Mouse (Mus musculus): ENCODE results near the gene Axin2. TPM values are rescaled to one million over a fixed set of nuclear protein-coding genes. Genes with fewer than 3 reads are reported as not detected.
"Not testable (repeated sequence)": the region's sequence is repeated elsewhere in the genome, so short reads cannot be mapped to it uniquely, and the experiment has no call there.

The Axin2 gene
- 18.1 and 19.7 TPM in 2 replicates for polyA plus RNA-seq (2015; fragmentation: Nextera tagmentation; extraction: Ambion mirVana)

- under 1% methylated on average over 49 of the region's 53 CpGs for WGBS
Observed at GRCm38 (mm10) chr11:108920158-108920635, at the start of gene Axin2. TSS of gene Axin2 (plus strand) at chr11:108920349.

GRCm38 (mm10) chr11:108871284-108871683 lies 48.9 kb upstream of the Axin2 start:
- H3K27me3 ChIP-seq; H3K4me2 ChIP-seq (replicated peaks); H3K36me3 ChIP-seq; H3K27ac ChIP-seq; H3K4me3 ChIP-seq; ATAC-seq (ENCODE audit: low FRiP score, low read depth); H3K9me3 ChIP-seq; H3K9ac ChIP-seq: not testable (repeated sequence)
- 87% methylated on average over 1 of the region's 1 CpGs for WGBS
- peaks cover 21% of the 10 kb centered on the region for H3K4me1 ChIP-seq

More at GRCm38 (mm10) chr11:108920158-108920635, at the start of gene Axin2:
- Histone ChIP-seq H3K36me3 (peaks cover 6% of the 10 kb centered on the region; the same call in 1 of the 2 replicates), H3K9ac (peak within 1 kb of the TSS; percentile 97), H3K27ac (peak within 1 kb of the TSS; percentile 100), H3K27me3 (no peaks in the 10 kb centered on the region), H3K4me3 (peak within 1 kb of the TSS; percentile 85), H3K4me1 (peaks cover 49% of the 10 kb centered on the region), H3K4me2 (replicated peaks) (peak within 1 kb of the TSS; percentile 88), H3K9me3 (no peaks in the 10 kb centered on the region)
- ATAC-seq (ENCODE audit: low FRiP score, low read depth), result peak; percentile 91

GRCm38 (mm10) chr11:108871748-108872147 lies 48.4 kb upstream of the Axin2 start:
- no peaks in the 10 kb centered on the region for H3K36me3 ChIP-seq
- 81% methylated on average over 3 of the region's 3 CpGs for WGBS
- no peak overlapping the region for H3K27ac ChIP-seq
- H3K9ac ChIP-seq, result no peak overlapping the region
- ATAC-seq (ENCODE audit: low FRiP score, low read depth), result no peak
- H3K4me2 ChIP-seq (replicated peaks), result no peak overlapping the region
- no peak overlapping the region for H3K4me3 ChIP-seq
- H3K9me3 ChIP-seq, result no peaks in the 10 kb centered on the region
- peaks cover 20% of the 10 kb centered on the region for H3K4me1 ChIP-seq
- H3K27me3 ChIP-seq, result no peaks in the 10 kb centered on the region

- 57% methylated on average over 7 of the region's 7 CpGs for WGBS
- ATAC-seq (ENCODE audit: low FRiP score, low read depth), result no peak
- Histone ChIP-seq H3K9me3 (no peaks in the 10 kb centered on the region), H3K27ac (no peak overlapping the region), H3K9ac (no peak overlapping the region), H3K4me1 (peaks cover 20% of the 10 kb centered on the region), H3K4me3 (no peak overlapping the region), H3K27me3 (no peaks in the 10 kb centered on the region), H3K36me3 (no peaks in the 10 kb centered on the region), H3K4me2 (replicated peaks) (no peak overlapping the region)
Observed at GRCm38 (mm10) chr11:108876633-108877205, 43.4 kb upstream of the Axin2 start.

- Histone ChIP-seq H3K4me1 (peaks cover 25% of the 10 kb centered on the region), H3K4me2 (replicated peaks) (no peak overlapping the region), H3K4me3 (no peak overlapping the region), H3K27me3 (no peaks in the 10 kb centered on the region), H3K9ac (no peak overlapping the region), H3K27ac (no peak overlapping the region), H3K9me3 (no peaks in the 10 kb centered on the region), H3K36me3 (no peaks in the 10 kb centered on the region)
- 75% methylated on average over 5 of the region's 5 CpGs for WGBS
- no peak for ATAC-seq (ENCODE audit: low FRiP score, low read depth)
Observed at GRCm38 (mm10) chr11:108877520-108877919, 42.6 kb upstream of the Axin2 start.

- no peak overlapping the region for H3K27ac ChIP-seq
- ATAC-seq (ENCODE audit: low FRiP score, low read depth), result no peak
- peaks cover 27% of the 10 kb centered on the region for H3K4me1 ChIP-seq
- H3K36me3 ChIP-seq, result no peaks in the 10 kb centered on the region
- WGBS, result 78% methylated on average over 4 of the region's 4 CpGs
- no peak overlapping the region for H3K4me2 ChIP-seq (replicated peaks)
- H3K9me3 ChIP-seq, result no peaks in the 10 kb centered on the region
- H3K9ac ChIP-seq, result no peak overlapping the region
- H3K4me3 ChIP-seq, result no peak overlapping the region
- no peaks in the 10 kb centered on the region for H3K27me3 ChIP-seq
Observed at GRCm38 (mm10) chr11:108880546-108880945, 39.6 kb upstream of the Axin2 start.

- ATAC-seq (ENCODE audit: low FRiP score, low read depth), result no peak
Observed at GRCm38 (mm10) chr11:108881662-108882061, 38.5 kb upstream of the Axin2 start.

GRCm38 (mm10) chr11:108885276-108885896 lies 34.8 kb upstream of the Axin2 start:
- ATAC-seq (ENCODE audit: low FRiP score, low read depth), result no peak
- no peak overlapping the region for H3K9ac ChIP-seq
- H3K27me3 ChIP-seq, result no peaks in the 10 kb centered on the region
- H3K27ac ChIP-seq, result no peak overlapping the region
- H3K4me2 ChIP-seq (replicated peaks), result no peak overlapping the region
- no peaks in the 10 kb centered on the region for H3K9me3 ChIP-seq
- no peak overlapping the region for H3K4me3 ChIP-seq
- whole genome bisulfite sequencing, result 51% methylated on average over 19 of the region's 19 CpGs
- peaks cover 40% of the 10 kb centered on the region for H3K4me1 ChIP-seq
- no peaks in the 10 kb centered on the region for H3K36me3 ChIP-seq

More at GRCm38 (mm10) chr11:108881662-108882061, 38.5 kb upstream of the Axin2 start:
- Histone ChIP-seq H3K36me3 (no peaks in the 10 kb centered on the region), H3K4me1 (peaks cover 28% of the 10 kb centered on the region), H3K9me3 (no peaks in the 10 kb centered on the region), H3K27ac (0 out of 2 replicates have a peak overlapping the region, but pooled peaks have one; percentile 1), H3K4me3 (no peak overlapping the region), H3K27me3 (no peaks in the 10 kb centered on the region), H3K4me2 (replicated peaks) (no peak overlapping the region), H3K9ac (no peak overlapping the region)
- 35% methylated on average over 5 of the region's 5 CpGs for WGBS

- Histone ChIP-seq H3K4me3 (no peak overlapping the region), H3K36me3 (no peaks in the 10 kb centered on the region), H3K27me3 (no peaks in the 10 kb centered on the region), H3K9ac (no peak overlapping the region), H3K27ac (no peak overlapping the region), H3K4me2 (replicated peaks) (no peak overlapping the region), H3K9me3 (no peaks in the 10 kb centered on the region), H3K4me1 (peaks cover 39% of the 10 kb centered on the region)
- no peak for ATAC-seq (ENCODE audit: low FRiP score, low read depth)
- WGBS, result 82% methylated on average over 8 of the region's 8 CpGs
Observed at GRCm38 (mm10) chr11:108886060-108886459, 34.1 kb upstream of the Axin2 start.

GRCm38 (mm10) chr11:108889121-108889520 lies 31.0 kb upstream of the Axin2 start:
- WGBS, result 55% methylated on average over 11 of the region's 11 CpGs
- no peak overlapping the region for H3K27ac ChIP-seq
- no peak overlapping the region for H3K9ac ChIP-seq
- no peak overlapping the region for H3K4me3 ChIP-seq
- H3K4me1 ChIP-seq, result peaks cover 54% of the 10 kb centered on the region
- H3K36me3 ChIP-seq, result no peaks in the 10 kb centered on the region
- no peaks in the 10 kb centered on the region for H3K9me3 ChIP-seq
- H3K4me2 ChIP-seq (replicated peaks), result no peak overlapping the region
- H3K27me3 ChIP-seq, result no peaks in the 10 kb centered on the region
- ATAC-seq (ENCODE audit: low FRiP score, low read depth), result no peak

GRCm38 (mm10) chr11:108890544-108890943 lies 29.6 kb upstream of the Axin2 start:
- H3K9ac ChIP-seq, result peak overlapping the region; percentile 35
- H3K9me3 ChIP-seq, result no peaks in the 10 kb centered on the region
- peak overlapping the region; percentile 97 for H3K27ac ChIP-seq
- H3K36me3 ChIP-seq, result no peaks in the 10 kb centered on the region
- H3K4me1 ChIP-seq, result peaks cover 57% of the 10 kb centered on the region
- H3K4me3 ChIP-seq, result peak overlapping the region; percentile 43
- no peak for ATAC-seq (ENCODE audit: low FRiP score, low read depth)
- WGBS, result 8% methylated on average over 16 of the region's 16 CpGs
- H3K4me2 ChIP-seq (replicated peaks), result peak overlapping the region; percentile 74
- H3K27me3 ChIP-seq, result no peaks in the 10 kb centered on the region

- Histone ChIP-seq H3K27ac (peak overlapping the region; percentile 97), H3K27me3 (no peaks in the 10 kb centered on the region), H3K9ac (peak overlapping the region; percentile 66), H3K36me3 (no peaks in the 10 kb centered on the region), H3K4me2 (replicated peaks) (peak overlapping the region; percentile 74), H3K4me1 (peaks cover 60% of the 10 kb centered on the region), H3K9me3 (no peaks in the 10 kb centered on the region), H3K4me3 (peak overlapping the region; percentile 43)
- ATAC-seq (ENCODE audit: low FRiP score, low read depth), result peak; percentile 88
- WGBS, result under 1% methylated on average over 17 of the region's 17 CpGs
Observed at GRCm38 (mm10) chr11:108891111-108891870, 28.9 kb upstream of the Axin2 start.
